In genomic region chr12:76651788-76652345, GRCm38 (mm10) we compare ENCODE assay signal across 19 mouse cellular contexts. TPM values are rescaled to one million over a fixed set of nuclear protein-coding genes. Genes with fewer than 3 reads are reported as not detected.
A peak's percentile ranks its signal among the peaks of the same experiment; 100 is the strongest.
DNase-seq lines count a peak whose midpoint lies in the region; ATAC-seq and TF ChIP-seq lines count a peak whose summit lies in the region.
"Had no signal": no experiment of that assay in that cellular context is flagged by ENCODE, and none has a peak within 500 bp of the region (broad histone marks: within the 10 kb centered on the region; RNA-seq: fewer than 3 reads in every experiment).

No protein-coding gene starts in this region.

- H3K4me1 ChIP-seq in heart, embryonic 15.5 days (replicated peaks), result peaks cover 27% of the 10 kb centered on the region
- H3K4me1 ChIP-seq in liver, embryonic 12.5 days, result peaks cover 41% of the 10 kb centered on the region
- H3K4me1 ChIP-seq in midbrain, embryonic 16.5 days (ENCODE audit: control insufficient read depth, insufficient read depth, low read length), result peaks cover 2% of the 10 kb centered on the region; the same call in 1 of the 2 replicates
- H3K4me1 ChIP-seq: embryonic facial prominence, embryonic 15.5 days; neural tube, embryonic 12.5 days; stomach, embryonic 15.5 days had no signal

- intact Hi-C loops in gastrocnemius, adult 2 months (cut with DNase I), result no loop called here

- H3K36me3 ChIP-seq in heart, embryonic 15.5 days, result no peaks in the 10 kb centered on the region
- peaks cover 73% of the 10 kb centered on the region for H3K36me3 ChIP-seq in liver, embryonic 12.5 days
- no peaks in the 10 kb centered on the region for H3K36me3 ChIP-seq in midbrain, embryonic 16.5 days (ENCODE audit: control insufficient read depth, insufficient read depth, low read length)
- H3K36me3 ChIP-seq: embryonic facial prominence, embryonic 15.5 days; hindbrain, embryonic 10.5 days; neural tube, embryonic 12.5 days; stomach, embryonic 15.5 days had no signal

- H3K4me3 ChIP-seq in gastrocnemius, adult 2 months, result peak overlapping the region; percentile 35
- no peak overlapping the region for H3K4me3 ChIP-seq in heart, embryonic 15.5 days
- no peak overlapping the region for H3K4me3 ChIP-seq in liver, embryonic 12.5 days
- no peak overlapping the region for H3K4me3 ChIP-seq in midbrain, embryonic 16.5 days (ENCODE audit: low read depth, low read length)
- H3K4me3 ChIP-seq: embryonic facial prominence, embryonic 15.5 days; hindbrain, embryonic 10.5 days; layer of hippocampus, adult 2 months; neural tube, embryonic 12.5 days; stomach, embryonic 15.5 days had no signal

- H3K9me3 ChIP-seq in heart, embryonic 15.5 days (replicated peaks), result no peaks in the 10 kb centered on the region
- H3K9me3 ChIP-seq in liver, embryonic 12.5 days (replicated peaks), result 0 out of 2 replicates have a peak, but pooled peaks cover 4% of the 10 kb centered on the region
- H3K9me3 ChIP-seq in midbrain, embryonic 16.5 days (replicated peaks; ENCODE audit: control insufficient read depth, low read length, poor library complexity, severe bottlenecking), result no peaks in the 10 kb centered on the region
- H3K9me3 ChIP-seq: embryonic facial prominence, embryonic 15.5 days; neural tube, embryonic 12.5 days; stomach, embryonic 15.5 days had no signal

- H3K27ac ChIP-seq in gastrocnemius, adult 2 months, result peak overlapping the region; percentile 95
- H3K27ac ChIP-seq in heart, embryonic 15.5 days, result peak overlapping the region; percentile 31
- peak overlapping the region; percentile 75 for H3K27ac ChIP-seq in liver, embryonic 12.5 days
- no peak overlapping the region for H3K27ac ChIP-seq in midbrain, embryonic 16.5 days (ENCODE audit: low read length)
- H3K27ac ChIP-seq: embryonic facial prominence, embryonic 15.5 days; hindbrain, embryonic 10.5 days; layer of hippocampus, adult 2 months; neural tube, embryonic 12.5 days; stomach, embryonic 15.5 days had no signal

- H3K4me2 ChIP-seq in heart, embryonic 15.5 days, result 0 out of 2 replicates have a peak overlapping the region, but pooled peaks have one; percentile 1
- H3K4me2 ChIP-seq in liver, embryonic 12.5 days, result peak overlapping the region; percentile 43
- H3K4me2 ChIP-seq in midbrain, embryonic 16.5 days (ENCODE audit: low read length), result no peak overlapping the region
- H3K4me2 ChIP-seq: embryonic facial prominence, embryonic 15.5 days; neural tube, embryonic 12.5 days; stomach, embryonic 15.5 days had no signal

- DNase-seq in gastrocnemius, adult 2 months, result peak; percentile 79
- DNase-seq in gastrocnemius, postnatal 10 days, result no peak
- DNase-seq in heart, adult 18-20 months, result no peak
- no peak for DNase-seq in liver
- DNase-seq in skeletal muscle tissue, adult 2 months (ENCODE audit: low read depth, low spot score), result peak; percentile 81
- DNase-seq: cerebellum, postnatal 10 days; embryo, embryonic 11 days; kidney, adult 9 months; left cerebral cortex, postnatal 4 days; thymus, adult 2 months had no signal

- TF ChIP-seq CTCF in gastrocnemius, adult 2 months (IDR thresholded peaks at IDR 0.05), result no peak

- 44% methylated on average over 6 of the region's 6 CpGs for WGBS in heart, embryonic 15.5 days
- WGBS in liver, embryonic 12.5 days (ENCODE audit: insufficient replicate concordance), result 84% methylated on average over 6 of the region's 6 CpGs
- WGBS in midbrain, embryonic 16.5 days, result 92% methylated on average over 6 of the region's 6 CpGs

- no peaks in the 10 kb centered on the region for H3K27me3 ChIP-seq in heart, embryonic 15.5 days
- H3K27me3 ChIP-seq in liver, embryonic 12.5 days (replicated peaks), result no peaks in the 10 kb centered on the region
- H3K27me3 ChIP-seq in midbrain, embryonic 16.5 days (ENCODE audit: control insufficient read depth, insufficient read depth, low read depth, low read length), result no peaks in the 10 kb centered on the region
- H3K27me3 ChIP-seq: CH12.LX; embryonic facial prominence, embryonic 15.5 days; neural tube, embryonic 12.5 days; stomach, embryonic 15.5 days had no signal

- H3K9ac ChIP-seq in heart, embryonic 15.5 days, result no peak overlapping the region
- H3K9ac ChIP-seq in liver, embryonic 12.5 days, result no peak overlapping the region
- no peak overlapping the region for H3K9ac ChIP-seq in midbrain, embryonic 16.5 days (ENCODE audit: low read depth, low read length)
- H3K9ac ChIP-seq: embryonic facial prominence, embryonic 15.5 days; neural tube, embryonic 12.5 days; stomach, embryonic 15.5 days had no signal

- no peak for ATAC-seq in heart, embryonic 15.5 days (replicated peaks; ENCODE audit: insufficient number of reproducible peaks, insufficient read depth, low FRiP score, low read depth)
- no peak for ATAC-seq in liver, embryonic 12.5 days
- no peak for ATAC-seq in midbrain, embryonic 16.5 days

RNA-seq across cellular contexts. Expression of gene Sptb, which starts 58.5 kb away (rescaled TPM):
- total RNA-seq in gastrocnemius, adult 2 months (2021), result 100 to 1,000 TPM; 141 to 172 TPM
- 100 to 1,000 TPM; 102 TPM for total RNA-seq in gastrocnemius, postnatal 10 days (2021)
- polyA plus RNA-seq in heart, embryonic 15.5 days (2015; fragmentation: Nextera tagmentation; extraction: Ambion mirVana), result 5.7 and 6.6 TPM in 2 replicates
- total RNA-seq in heart, adult 18-20 months (2021), result 10 to 100 TPM; 85.1 to 89.0 TPM
- 83.5 and 94.6 TPM in 2 replicates for polyA plus RNA-seq in liver, embryonic 12.5 days (2016; fragmentation: Nextera tagmentation; extraction: Ambion mirVana)
- 4.1 and 5.1 TPM in 2 replicates for polyA plus RNA-seq in midbrain, embryonic 16.5 days (2015; fragmentation: Nextera tagmentation; extraction: Ambion mirVana)

Comparison
In these comparisons a context has a peak if more than half of its experiments do, and no peak if none do; other contexts are left out.
1. DNase-seq: peak in gastrocnemius, adult 2 months (single experiment) and skeletal muscle tissue, adult 2 months (single experiment); none in gastrocnemius, postnatal 10 days (single experiment), heart, adult 18-20 months (0 of 2) and liver (single experiment).